Mouse (Mus musculus) hindbrain, embryonic 15.5 days (tissue): Measurements from ENCODE around the gene Krtap4-2. TPM values are rescaled to one million over a fixed set of nuclear protein-coding genes. Genes with fewer than 3 reads are reported as not detected.
"Not testable (repeated sequence)": the region's sequence is repeated elsewhere in the genome, so short reads cannot be mapped to it uniquely, and the experiment has no call there.

Source experiments
- ATAC-seq: fragments of 200-750 bp; cut with Nextera tagmentation; 2 replicates; pipeline ENCODE4 v1.8.0; 2017; ENCODE audit warnings: low read depth, moderate number of reproducible peaks, moderate TSS enrichment; ENCODE audit not compliant: low FRiP score
- H3K27ac ChIP-seq: fragments of 300-500 bp; sonication (generic); replicated peaks from 2 replicates; pipeline ENCODE4 v1.5.1; 2015; ENCODE audit warnings: mild to moderate bottlenecking, inconsistent platforms
- H3K27me3 ChIP-seq: fragments of 300-500 bp; sonication (generic); 2 replicates; pipeline ENCODE4 v1.6.1; 2015; ENCODE audit warnings: control low read depth, inconsistent platforms
- H3K36me3 ChIP-seq: fragments of 300-500 bp; sonication (generic); 2 replicates; pipeline ENCODE4 v1.6.1; 2015; ENCODE audit warnings: control low read depth, inconsistent platforms
- H3K4me1 ChIP-seq: fragments of 300-500 bp; sonication (generic); replicated peaks from 2 replicates; pipeline ENCODE4 v1.6.1; 2015; ENCODE audit warnings: control low read depth, inconsistent platforms
- H3K4me2 ChIP-seq: fragments of 300-500 bp; sonication (generic); 2 replicates; pipeline ENCODE4 v1.6.1; 2015; ENCODE audit warnings: moderate library complexity, mild to moderate bottlenecking, inconsistent platforms
- H3K4me3 ChIP-seq: fragments of 300-500 bp; sonication (generic); 2 replicates; pipeline ENCODE4 v1.5.1; 2015; ENCODE audit warnings: mild to moderate bottlenecking, inconsistent platforms
- H3K9ac ChIP-seq: fragments of 300-500 bp; sonication (generic); 2 replicates; pipeline ENCODE4 v1.6.1; 2015; ENCODE audit warnings: inconsistent platforms
- H3K9me3 ChIP-seq: fragments of 300-500 bp; sonication (generic); 2 replicates; pipeline ENCODE4 v1.6.1; 2016; ENCODE audit warnings: control low read depth, inconsistent platforms
- WGBS: fragments of 180-500 bp; shearing (Covaris S2); methylation state at CpG from one replicate; pipeline ENCODE4 v1.1.7; 2015; 5-methylcytosine and 5-hydroxymethylcytosine counted together
- polyA plus RNA-seq: library from polyadenylated mRNA; unstranded; fragments of >200 nt; fragmentation: Nextera tagmentation; extraction: Ambion mirVana; gene quantifications from 2 replicates; pipeline ENCODE4 v1.2.1, GENCODE M21; 2015

Gene Krtap4-2
- polyA plus RNA-seq, 1 experiment from 2014 or later = not detected

DNA sequence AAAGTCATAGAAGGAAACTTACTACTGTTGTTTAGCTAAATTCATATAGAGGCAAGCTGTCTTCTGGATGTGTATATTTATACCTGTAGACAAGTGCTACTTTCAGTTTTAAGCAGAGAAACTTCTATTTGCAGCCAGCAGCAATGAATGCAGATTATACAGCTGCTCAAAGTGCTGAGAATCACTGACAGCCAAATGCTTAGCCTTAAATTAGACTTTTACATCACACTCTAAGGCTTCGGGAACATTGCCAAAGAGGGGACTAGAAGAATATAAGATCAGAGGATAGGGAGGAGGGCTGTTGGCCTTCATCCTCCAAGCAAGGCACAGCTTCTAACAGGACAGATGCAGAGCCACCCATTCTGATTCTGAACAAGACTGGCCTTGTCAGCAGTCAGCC lies 2.2 kb upstream of the Krtap4-2 start:
- no peak overlapping the region for H3K27ac ChIP-seq
- H3K4me3 ChIP-seq = no peak overlapping the region
- H3K36me3 ChIP-seq = no peaks in the 10 kb centered on the region
- H3K27me3 ChIP-seq = no peaks in the 10 kb centered on the region
- 73% methylated on average over 1 of the region's 1 CpGs for WGBS
- H3K4me1 ChIP-seq = no peaks in the 10 kb centered on the region
- H3K9me3 ChIP-seq = no peaks in the 10 kb centered on the region
- H3K9ac ChIP-seq = no peak overlapping the region
- H3K4me2 ChIP-seq = no peak overlapping the region
- ATAC-seq = no peak

DNA sequence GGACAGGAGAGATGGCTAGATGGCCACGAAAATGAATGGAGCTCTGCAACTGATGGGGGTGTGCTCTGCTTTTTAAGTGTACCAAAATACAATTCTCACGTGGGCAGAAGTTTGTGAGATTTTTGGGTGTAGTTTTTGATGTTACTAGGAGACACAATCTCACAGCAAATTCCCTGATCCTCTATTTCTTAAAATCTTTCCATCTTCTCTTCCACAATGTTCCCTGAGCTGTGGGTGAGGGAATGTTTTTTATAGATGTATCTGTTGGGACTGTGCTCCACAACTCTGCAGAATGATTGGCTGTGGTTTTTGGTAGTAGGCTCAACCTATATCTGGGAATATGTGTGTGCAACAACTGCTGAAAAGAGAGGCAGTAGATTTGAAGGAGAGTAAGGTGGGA lies 1.6 kb downstream of the Krtap4-2 start:
- Histone ChIP-seq H3K9ac (no peak overlapping the region), H3K4me1 (no peaks in the 10 kb centered on the region), H3K4me3 (no peak overlapping the region), H3K27me3 (no peaks in the 10 kb centered on the region), H3K4me2 (no peak overlapping the region), H3K36me3 (no peaks in the 10 kb centered on the region), H3K9me3 (no peaks in the 10 kb centered on the region), H3K27ac (no peak overlapping the region)
- ATAC-seq = no peak
- WGBS = 67% methylated on average over 2 of the region's 2 CpGs

DNA sequence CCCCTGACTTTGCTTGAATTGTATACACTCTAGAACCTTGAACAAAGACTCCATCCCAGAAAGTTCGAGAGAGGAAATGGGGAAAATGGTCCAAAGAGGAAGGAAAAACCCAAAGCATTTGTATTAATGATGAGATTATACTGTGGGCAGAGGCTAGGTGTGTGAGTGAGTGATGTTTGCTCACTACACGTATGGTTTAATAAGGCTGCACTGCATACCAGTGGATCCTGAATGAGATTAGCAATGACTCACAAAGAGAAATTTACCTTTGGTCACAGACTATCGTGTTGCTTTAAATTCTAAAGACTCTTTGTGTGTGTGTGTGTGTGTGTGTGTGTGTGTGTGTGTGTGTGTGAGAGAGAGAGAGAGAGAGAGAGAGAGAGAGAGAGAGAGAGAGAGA lies 4.0 kb downstream of the Krtap4-2 start:
- no peaks in the 10 kb centered on the region for H3K36me3 ChIP-seq
- H3K4me3 ChIP-seq = no peak overlapping the region
- H3K9me3 ChIP-seq = no peaks in the 10 kb centered on the region
- ATAC-seq = no peak
- no peaks in the 10 kb centered on the region for H3K27me3 ChIP-seq
- H3K27ac ChIP-seq = no peak overlapping the region
- no peak overlapping the region for H3K9ac ChIP-seq
- H3K4me1 ChIP-seq = no peaks in the 10 kb centered on the region
- no peak overlapping the region for H3K4me2 ChIP-seq
- WGBS = 81% methylated on average over 3 of the region's 3 CpGs

DNA sequence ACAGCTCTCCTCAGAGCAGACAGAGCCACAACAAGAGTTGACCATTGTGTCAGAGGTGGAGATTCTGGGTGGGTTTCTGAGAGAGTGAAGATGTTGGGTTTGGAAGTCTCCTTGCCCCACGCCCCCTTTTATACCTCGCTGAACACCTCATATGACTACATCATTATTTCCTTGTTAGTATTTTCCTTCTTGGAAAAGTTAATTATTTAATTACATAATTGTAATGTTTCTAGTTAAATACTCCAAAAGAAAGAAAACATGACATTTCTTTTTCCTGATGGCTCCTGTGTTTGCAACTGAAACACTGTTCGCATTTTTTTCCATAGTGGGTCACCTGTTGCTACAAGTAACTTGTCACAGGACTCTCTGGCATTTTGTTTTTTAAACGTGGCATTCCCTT lies 6.7 kb downstream of the Krtap4-2 start, which contains the start of gene Krtap4-1:
Gene Krtap4-1 (minus strand): TSS at position 101 of the 400 bp plus-strand sequence.
- no peak within 1 kb of the TSS for H3K4me2 ChIP-seq
- ATAC-seq = no peak
- no peaks in the 10 kb centered on the region for H3K27me3 ChIP-seq
- H3K9me3 ChIP-seq = no peaks in the 10 kb centered on the region
- 86% methylated on average over 4 of the region's 4 CpGs for WGBS
- H3K4me3 ChIP-seq = no peak within 1 kb of the TSS
- H3K36me3 ChIP-seq = no peaks in the 10 kb centered on the region
- no peak within 1 kb of the TSS for H3K9ac ChIP-seq
- H3K27ac ChIP-seq = no peak within 1 kb of the TSS
- no peaks in the 10 kb centered on the region for H3K4me1 ChIP-seq

DNA sequence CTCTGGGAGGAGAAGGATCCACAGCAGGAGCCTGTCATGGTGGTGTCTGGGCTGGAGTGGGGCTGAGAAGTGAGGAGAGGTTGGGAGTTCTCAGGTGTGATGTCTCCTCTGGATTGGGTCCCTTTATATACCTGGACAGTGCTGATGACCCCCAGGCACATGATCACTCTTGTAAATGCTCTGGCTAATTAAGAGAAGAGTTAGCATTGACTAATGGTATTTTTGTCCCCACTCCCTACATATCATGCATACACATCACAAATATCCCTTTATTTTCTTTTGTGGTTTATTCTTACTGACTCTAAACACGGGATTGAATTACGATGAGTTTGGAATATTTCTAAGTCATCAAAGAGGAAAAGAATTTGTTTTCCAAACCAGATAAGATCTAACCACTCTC lies 14.5 kb downstream of the Krtap4-2 start, which contains the start of gene Gm11562:
Gene Gm11562 (minus strand): TSS at position 101 of the 400 bp plus-strand sequence.
- no peaks in the 10 kb centered on the region for H3K4me1 ChIP-seq
- H3K4me2 ChIP-seq = no peak within 1 kb of the TSS
- 94% methylated on average over 2 of the region's 2 CpGs for WGBS
- no peaks in the 10 kb centered on the region for H3K36me3 ChIP-seq
- no peak for ATAC-seq
- H3K9me3 ChIP-seq = no peaks in the 10 kb centered on the region
- H3K27ac ChIP-seq = no peak within 1 kb of the TSS
- H3K4me3 ChIP-seq = no peak within 1 kb of the TSS
- H3K27me3 ChIP-seq = no peaks in the 10 kb centered on the region
- no peak within 1 kb of the TSS for H3K9ac ChIP-seq

DNA sequence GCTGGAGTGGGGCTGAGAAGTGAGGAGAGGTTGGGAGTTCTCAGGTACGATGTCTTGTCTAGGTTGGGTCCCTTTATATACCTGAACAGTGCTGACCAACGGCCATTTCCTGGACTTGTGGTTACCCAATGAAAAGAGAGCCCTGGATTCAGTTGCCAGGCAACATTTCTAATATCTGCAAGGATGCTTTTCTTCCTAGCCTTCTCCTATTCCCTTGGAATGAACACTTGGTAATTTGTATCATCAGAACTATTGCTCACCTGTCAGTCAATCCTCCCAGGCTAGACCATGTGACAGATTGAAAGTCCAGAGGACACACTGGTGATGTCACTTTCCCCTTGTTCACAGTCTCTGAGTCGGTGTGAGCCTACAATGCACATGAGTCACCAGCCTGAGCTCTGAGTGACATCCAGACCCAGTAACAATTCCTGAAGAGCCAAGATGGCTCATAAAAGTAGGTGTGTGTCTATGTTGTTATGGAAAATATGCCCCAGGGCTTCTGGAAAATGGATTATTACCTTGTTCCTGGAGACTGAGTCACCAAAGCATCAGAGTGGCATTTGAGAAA lies 20.0 kb downstream of the Krtap4-2 start, which contains the start of gene Krtap2-4:
Gene Krtap2-4 (minus strand): TSS at position 51 of the 568 bp plus-strand sequence.
- Histone ChIP-seq H3K36me3 (no peaks in the 10 kb centered on the region), H3K4me1 (no peaks in the 10 kb centered on the region), H3K9ac (no peak within 1 kb of the TSS), H3K4me3 (no peak within 1 kb of the TSS), H3K9me3 (no peaks in the 10 kb centered on the region), H3K4me2 (no peak within 1 kb of the TSS), H3K27ac (no peak within 1 kb of the TSS), H3K27me3 (no peaks in the 10 kb centered on the region)
- ATAC-seq = no peak
- whole genome bisulfite sequencing = 78% methylated on average over 3 of the region's 3 CpGs

DNA sequence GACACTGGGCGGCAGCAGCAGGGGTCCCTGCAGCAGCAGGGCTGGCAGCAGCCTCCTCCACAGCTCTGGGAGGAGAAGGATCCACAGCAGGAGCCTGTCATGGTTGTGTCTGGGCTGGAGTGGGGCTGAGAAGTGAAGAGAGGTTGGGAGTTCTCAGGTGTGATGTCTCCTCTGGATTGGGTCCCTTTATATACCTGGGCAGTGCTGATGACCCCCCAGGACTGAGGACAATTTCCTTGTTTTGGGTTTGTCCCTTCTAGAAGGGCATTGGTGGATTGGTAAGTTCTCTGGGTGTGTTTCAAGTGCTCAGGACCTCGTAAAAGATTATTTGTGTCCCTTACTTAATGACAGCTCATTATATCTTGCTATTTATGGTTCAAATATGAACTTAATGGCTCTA lies 24.8 kb downstream of the Krtap4-2 start, which contains the start of gene Gm11937:
Gene Gm11937 (minus strand): TSS at position 101 of the 400 bp plus-strand sequence.
- not testable (repeated sequence) for H3K9ac ChIP-seq, H3K36me3 ChIP-seq, H3K9me3 ChIP-seq, H3K27me3 ChIP-seq, ATAC-seq, H3K4me3 ChIP-seq, H3K27ac ChIP-seq, H3K4me1 ChIP-seq, H3K4me2 ChIP-seq
- WGBS = 79% methylated on average over 1 of the region's 2 CpGs

DNA sequence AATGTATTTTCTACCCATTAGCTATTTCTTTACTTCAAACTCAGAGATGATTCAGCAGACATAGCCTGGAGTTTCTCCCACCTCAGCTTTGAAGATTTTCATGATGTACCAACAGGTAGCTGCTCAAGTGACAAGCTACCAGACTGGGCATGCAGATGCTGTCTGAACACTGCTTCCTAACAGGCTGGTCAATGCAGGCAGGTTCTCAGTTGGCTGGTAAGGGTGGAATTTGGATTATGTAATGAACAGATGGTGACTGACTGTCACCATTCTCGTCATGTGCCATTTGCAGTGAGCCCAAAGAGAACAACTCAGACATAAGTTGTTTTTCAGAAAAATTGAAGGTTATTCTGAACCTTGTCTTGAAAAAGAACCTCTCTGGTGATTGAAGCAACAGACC lies 25.8 kb downstream of the Krtap4-2 start:
- 68% methylated on average over 1 of the region's 1 CpGs for WGBS
- ATAC-seq = no peak
- H3K27me3 ChIP-seq = no peaks in the 10 kb centered on the region
- no peaks in the 10 kb centered on the region for H3K36me3 ChIP-seq
- no peak overlapping the region for H3K4me2 ChIP-seq
- no peaks in the 10 kb centered on the region for H3K9me3 ChIP-seq
- H3K9ac ChIP-seq = no peak overlapping the region
- no peak overlapping the region for H3K27ac ChIP-seq
- H3K4me1 ChIP-seq = no peaks in the 10 kb centered on the region
- H3K4me3 ChIP-seq = no peak overlapping the region

DNA sequence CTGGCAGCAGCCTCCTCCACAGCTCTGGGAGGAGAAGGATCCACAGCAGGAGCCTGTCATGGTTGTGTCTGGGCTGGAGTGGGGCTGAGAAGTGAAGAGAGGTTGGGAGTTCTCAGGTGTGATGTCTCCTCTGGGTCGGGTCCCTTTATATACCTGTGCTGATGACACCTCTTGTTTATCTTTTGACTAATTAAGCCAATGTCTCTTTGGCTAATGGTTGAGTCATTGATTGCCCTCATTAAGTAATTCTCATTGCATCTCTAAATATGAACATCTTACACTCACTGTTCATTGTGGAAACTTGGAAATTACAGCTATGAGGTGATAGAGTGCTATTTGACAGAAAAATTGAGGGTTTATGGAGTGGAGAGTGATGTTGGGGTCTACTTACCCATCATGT lies 31.7 kb downstream of the Krtap4-2 start, which contains the start of gene Gm11938:
Gene Gm11938 (minus strand): TSS at position 101 of the 400 bp plus-strand sequence.
- not testable (repeated sequence) for H3K27me3 ChIP-seq, H3K36me3 ChIP-seq, H3K27ac ChIP-seq, H3K9me3 ChIP-seq, H3K9ac ChIP-seq, H3K4me1 ChIP-seq, ATAC-seq, H3K4me2 ChIP-seq, H3K4me3 ChIP-seq
- 88% methylated on average over 1 of the region's 1 CpGs for WGBS

DNA sequence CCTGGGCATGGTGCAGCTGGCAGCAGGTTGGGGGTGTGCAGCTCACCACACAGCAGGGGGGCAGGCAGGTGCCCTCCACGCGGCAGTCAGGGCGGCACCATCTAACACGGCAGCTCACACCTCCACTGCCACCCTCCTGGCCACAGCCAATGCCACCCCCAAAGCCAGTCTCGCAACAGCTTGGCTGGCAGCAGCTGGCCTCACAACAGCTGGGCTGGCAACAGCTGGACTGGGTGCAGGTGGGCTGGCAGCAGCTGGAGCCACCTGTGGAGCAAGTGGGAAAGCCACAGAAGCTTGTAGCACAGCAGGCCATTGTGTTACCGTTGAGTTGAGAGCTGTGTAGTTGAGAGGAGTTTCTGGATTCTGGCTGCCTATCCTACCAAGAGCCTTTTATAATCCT lies 37.1 kb downstream of the Krtap4-2 start, which contains the start of gene Krtap9-3:
Gene Krtap9-3 (minus strand): TSS at position 364 of the 400 bp plus-strand sequence.
- WGBS = 80% methylated on average over 6 of the region's 6 CpGs
- not testable (repeated sequence) for H3K36me3 ChIP-seq, H3K4me2 ChIP-seq, H3K27me3 ChIP-seq, H3K27ac ChIP-seq, H3K9me3 ChIP-seq, ATAC-seq, H3K4me1 ChIP-seq, H3K4me3 ChIP-seq, H3K9ac ChIP-seq

DNA sequence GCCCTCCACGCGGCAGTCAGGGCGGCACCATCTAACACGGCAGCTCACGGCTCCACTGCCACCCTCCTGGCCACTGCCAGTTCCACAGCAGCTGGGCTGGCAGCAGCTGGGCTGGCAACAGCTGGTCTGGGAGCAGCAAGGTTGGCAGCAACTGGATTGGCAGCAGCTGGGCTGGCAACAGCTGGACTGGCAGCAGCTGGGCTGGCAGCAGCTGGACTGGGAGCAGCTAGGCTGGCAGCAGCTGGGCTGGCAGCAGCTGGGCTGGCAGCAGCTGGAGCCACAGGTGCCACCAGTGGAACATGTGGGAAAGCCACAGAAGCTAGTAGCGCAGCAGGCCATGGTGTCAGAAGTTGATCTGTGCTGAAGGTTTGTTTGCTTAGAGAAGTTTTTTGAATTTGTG lies 43.9 kb downstream of the Krtap4-2 start, which contains the start of gene Krtap1-3:
Gene Krtap1-3 (minus strand): TSS at position 359 of the 400 bp plus-strand sequence.
- H3K9ac ChIP-seq = no peak within 1 kb of the TSS
- no peaks in the 10 kb centered on the region for H3K36me3 ChIP-seq
- no peaks in the 10 kb centered on the region for H3K9me3 ChIP-seq
- no peaks in the 10 kb centered on the region for H3K27me3 ChIP-seq
- no peaks in the 10 kb centered on the region for H3K4me1 ChIP-seq
- H3K27ac ChIP-seq = no peak within 1 kb of the TSS
- WGBS = 83% methylated on average over 6 of the region's 6 CpGs
- no peak within 1 kb of the TSS for H3K4me3 ChIP-seq
- no peak within 1 kb of the TSS for H3K4me2 ChIP-seq
- ATAC-seq = no peak

DNA sequence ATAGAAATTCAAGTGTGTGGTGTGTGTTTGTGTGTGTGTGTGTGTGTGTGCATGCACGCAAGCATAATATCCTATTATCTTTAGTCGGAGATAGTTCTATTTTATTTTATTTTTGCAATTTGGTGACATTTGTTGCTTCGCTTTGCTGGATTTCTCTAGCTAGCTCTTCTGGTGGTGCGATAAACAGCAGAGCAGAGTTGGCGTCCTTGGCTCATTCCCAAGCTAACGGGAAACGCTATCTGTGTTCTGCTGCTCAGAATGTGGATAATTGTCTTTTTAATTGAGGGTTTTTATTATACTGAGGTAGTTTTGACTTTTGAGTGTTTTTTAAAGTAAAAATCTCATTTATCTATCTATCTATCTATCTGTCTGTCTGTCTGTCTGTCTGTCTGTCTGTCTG lies 49.8 kb downstream of the Krtap4-2 start:
- Histone ChIP-seq H3K4me2 (no peak overlapping the region), H3K4me3 (no peak overlapping the region), H3K27ac (no peak overlapping the region), H3K9me3 (no peaks in the 10 kb centered on the region), H3K4me1 (no peaks in the 10 kb centered on the region), H3K36me3 (no peaks in the 10 kb centered on the region), H3K9ac (no peak overlapping the region), H3K27me3 (no peaks in the 10 kb centered on the region)
- WGBS = 87% methylated on average over 7 of the region's 7 CpGs
- no peak for ATAC-seq
